In genomic region chr2:77618686-77619085, GRCm38 (mm10) we compare ENCODE assay signal across 25 mouse cellular contexts.
DNase-seq lines count a peak whose midpoint lies in the region; ATAC-seq and TF ChIP-seq lines count a peak whose summit lies in the region.
"Had no signal": no experiment of that assay in that cellular context is flagged by ENCODE, and none has a peak within 500 bp of the region (broad histone marks: within the 10 kb centered on the region; RNA-seq: fewer than 3 reads in every experiment).

No protein-coding gene starts in this region.

- no peak for TF ChIP-seq EP300 in liver, postnatal 0 days (IDR thresholded peaks at IDR 0.05; ENCODE audit: low read depth)

- H3K4me3 ChIP-seq in limb, embryonic 14.5 days (replicated peaks; ENCODE audit: low read length): no peak overlapping the region
- H3K4me3 ChIP-seq in limb, embryonic 10.5 days: no peak overlapping the region
- no peak overlapping the region for H3K4me3 ChIP-seq in liver, postnatal 0 days (ENCODE audit: low read depth, low read length)
- H3K4me3 ChIP-seq in liver, embryonic 11.5 days (ENCODE audit: low read depth, low read length): no peak overlapping the region
- no peak overlapping the region for H3K4me3 ChIP-seq in limb, embryonic 15.5 days
- H3K4me3 ChIP-seq: embryonic facial prominence, embryonic 12.5 days; embryonic facial prominence, embryonic 15.5 days; erythroblast, embryonic 14.5 days; forebrain, embryonic 10.5 days; forebrain, embryonic 12.5 days had no signal

- no peak overlapping the region for H3K9ac ChIP-seq in limb, embryonic 14.5 days (ENCODE audit: low read depth, low read length, severe bottlenecking)
- H3K9ac ChIP-seq in liver, postnatal 0 days (replicated peaks): no peak overlapping the region
- H3K9ac ChIP-seq in liver, embryonic 11.5 days (ENCODE audit: low read depth, low read length): no peak overlapping the region
- H3K9ac ChIP-seq in limb, embryonic 15.5 days: no peak overlapping the region
- H3K9ac ChIP-seq: embryonic facial prominence, embryonic 12.5 days; embryonic facial prominence, embryonic 15.5 days; forebrain, embryonic 12.5 days had no signal

- TF ChIP-seq CTCF in liver, postnatal 0 days (IDR thresholded peaks at IDR 0.05; ENCODE audit: low read depth): no peak

- H3K9me3 ChIP-seq in limb, embryonic 14.5 days (ENCODE audit: control insufficient read depth, low read length): no peaks in the 10 kb centered on the region
- no peaks in the 10 kb centered on the region for H3K9me3 ChIP-seq in limb, embryonic 10.5 days (replicated peaks)
- no peaks in the 10 kb centered on the region for H3K9me3 ChIP-seq in liver, postnatal 0 days (ENCODE audit: low read length)
- H3K9me3 ChIP-seq in liver, embryonic 11.5 days (ENCODE audit: control insufficient read depth, low read length): no peaks in the 10 kb centered on the region
- no peaks in the 10 kb centered on the region for H3K9me3 ChIP-seq in limb, embryonic 15.5 days
- H3K9me3 ChIP-seq: embryonic facial prominence, embryonic 12.5 days; embryonic facial prominence, embryonic 15.5 days; forebrain, embryonic 10.5 days; forebrain, embryonic 12.5 days had no signal

- ATAC-seq in frontal cortex, adult (ENCODE audit: low TSS enrichment): peak; percentile 36; the same call in 1 of the 2 replicates
- peak; percentile 23; the same call in 1 of the 2 replicates for ATAC-seq in limb, embryonic 14.5 days (ENCODE audit: low FRiP score, low read depth)
- ATAC-seq in liver, postnatal 0 days: peak; percentile 64
- ATAC-seq in liver, embryonic 11.5 days (replicated peaks; ENCODE audit: low FRiP score): no peak
- ATAC-seq in limb, embryonic 15.5 days (ENCODE audit: insufficient number of reproducible peaks, low FRiP score, low TSS enrichment, low read depth): peak; percentile 61; the same call in 1 of the 2 replicates
- ATAC-seq: forebrain, embryonic 14.5 days; forebrain, embryonic 16.5 days had no signal

- no peak for TF ChIP-seq POLR2A in limb, embryonic 14.5 days (IDR thresholded peaks at IDR 0.05; ENCODE audit: borderline replicate concordance, extremely low read depth, insufficient read depth, insufficient read length)

- DNase-seq in frontal cortex, postnatal 14 days (ENCODE audit: low spot score in 2 of 2): no peak
- no peak for DNase-seq in limb, embryonic 14.5 days (ENCODE audit: low spot score)
- no peak for DNase-seq in limb, embryonic 10.5 days (ENCODE audit: low spot score)
- DNase-seq in liver, postnatal 0 days: no peak
- no peak for DNase-seq in liver, embryonic 11.5 days (ENCODE audit: low spot score)
- DNase-seq in thymus, postnatal 14 days: no peak
- DNase-seq: adrenal gland, adult 2 months; adrenal gland, postnatal 10 days; adrenal gland, postnatal 25 days; cerebellum, adult 11 months; cerebellum, adult 18-20 months; cerebellum, adult 8-10 months; cerebellum, adult 9-11 months; cerebellum, postnatal 14 days; cerebellum, postnatal 36 days; embryo, embryonic 11 days had no signal

- no peaks in the 10 kb centered on the region for H3K27me3 ChIP-seq in limb, embryonic 14.5 days (ENCODE audit: control insufficient read depth, insufficient read depth, low read length)
- no peaks in the 10 kb centered on the region for H3K27me3 ChIP-seq in limb, embryonic 10.5 days (ENCODE audit: low read depth, poor library complexity, severe bottlenecking)
- no peaks in the 10 kb centered on the region for H3K27me3 ChIP-seq in liver, postnatal 0 days (ENCODE audit: insufficient read depth, low read length)
- no peaks in the 10 kb centered on the region for H3K27me3 ChIP-seq in liver, embryonic 11.5 days (replicated peaks; ENCODE audit: control insufficient read depth, insufficient read depth, low read length)
- no peaks in the 10 kb centered on the region for H3K27me3 ChIP-seq in limb, embryonic 15.5 days
- H3K27me3 ChIP-seq: embryonic facial prominence, embryonic 12.5 days; embryonic facial prominence, embryonic 15.5 days; forebrain, embryonic 12.5 days had no signal

- H3K4me1 ChIP-seq in limb, embryonic 14.5 days (ENCODE audit: control insufficient read depth, insufficient read depth, low read length): no peaks in the 10 kb centered on the region
- H3K4me1 ChIP-seq in limb, embryonic 10.5 days: no peaks in the 10 kb centered on the region
- no peaks in the 10 kb centered on the region for H3K4me1 ChIP-seq in liver, postnatal 0 days (ENCODE audit: insufficient read depth)
- H3K4me1 ChIP-seq in liver, embryonic 11.5 days (replicated peaks; ENCODE audit: control insufficient read depth, insufficient read depth, low read length): no peaks in the 10 kb centered on the region
- H3K4me1 ChIP-seq in limb, embryonic 15.5 days: no peaks in the 10 kb centered on the region
- H3K4me1 ChIP-seq: embryonic facial prominence, embryonic 12.5 days; embryonic facial prominence, embryonic 15.5 days; forebrain, embryonic 10.5 days; forebrain, embryonic 12.5 days had no signal

- H3K36me3 ChIP-seq in limb, embryonic 14.5 days (ENCODE audit: control insufficient read depth, insufficient read depth, low read length): no peaks in the 10 kb centered on the region
- H3K36me3 ChIP-seq in limb, embryonic 10.5 days: no peaks in the 10 kb centered on the region
- no peaks in the 10 kb centered on the region for H3K36me3 ChIP-seq in liver, postnatal 0 days (replicated peaks; ENCODE audit: insufficient read depth, low read length)
- no peaks in the 10 kb centered on the region for H3K36me3 ChIP-seq in liver, embryonic 11.5 days (ENCODE audit: control insufficient read depth, insufficient read depth, low read length)
- no peaks in the 10 kb centered on the region for H3K36me3 ChIP-seq in limb, embryonic 15.5 days
- H3K36me3 ChIP-seq: embryonic facial prominence, embryonic 12.5 days; embryonic facial prominence, embryonic 15.5 days; forebrain, embryonic 10.5 days; forebrain, embryonic 12.5 days had no signal

- no peak overlapping the region for H3K4me2 ChIP-seq in limb, embryonic 14.5 days (replicated peaks; ENCODE audit: low read depth, low read length, severe bottlenecking)
- H3K4me2 ChIP-seq in liver, postnatal 0 days (ENCODE audit: low read depth, low read length): no peak overlapping the region
- H3K4me2 ChIP-seq in liver, embryonic 11.5 days: no peak overlapping the region
- H3K4me2 ChIP-seq in limb, embryonic 15.5 days: no peak overlapping the region
- H3K4me2 ChIP-seq: embryonic facial prominence, embryonic 12.5 days; embryonic facial prominence, embryonic 15.5 days; forebrain, embryonic 12.5 days had no signal

- WGBS in limb, embryonic 14.5 days: 84% methylated on average over 4 of the region's 4 CpGs
- WGBS in limb, embryonic 10.5 days: 91% methylated on average over 4 of the region's 4 CpGs
- WGBS in liver, postnatal 0 days (ENCODE audit: insufficient replicate concordance): 62% methylated on average over 4 of the region's 4 CpGs
- 82% methylated on average over 4 of the region's 4 CpGs for WGBS in liver, embryonic 11.5 days
- 71% methylated on average over 4 of the region's 4 CpGs for WGBS in limb, embryonic 15.5 days

- H3K27ac ChIP-seq in limb, embryonic 14.5 days (replicated peaks; ENCODE audit: low read depth, low read length): peak overlapping the region; percentile 58; the same call in 1 of the 2 replicates
- no peak overlapping the region for H3K27ac ChIP-seq in limb, embryonic 10.5 days
- no peak overlapping the region for H3K27ac ChIP-seq in liver, postnatal 0 days (ENCODE audit: low read depth)
- no peak overlapping the region for H3K27ac ChIP-seq in liver, embryonic 11.5 days (ENCODE audit: low read depth, low read length)
- peak overlapping the region; percentile 2; the same call in 1 of the 2 replicates for H3K27ac ChIP-seq in limb, embryonic 15.5 days
- H3K27ac ChIP-seq: embryonic facial prominence, embryonic 12.5 days; embryonic facial prominence, embryonic 15.5 days; forebrain, embryonic 10.5 days; forebrain, embryonic 12.5 days had no signal

Comparison
In these comparisons a context has a peak if more than half of its experiments do, and no peak if none do; other contexts are left out.
1. H3K27ac ChIP-seq: peak in limb, embryonic 14.5 days (single experiment) and limb, embryonic 15.5 days (single experiment); none in limb, embryonic 10.5 days (single experiment), liver, postnatal 0 days (single experiment) and liver, embryonic 11.5 days (single experiment).